Mouse (Mus musculus) liver, embryonic 13.5 days (tissue): ENCODE measurements around the gene Srrd. TPM values are rescaled to one million over a fixed set of nuclear protein-coding genes. Genes with fewer than 3 reads are reported as not detected.

Experiments
- ATAC-seq: fragments of 200-750 bp; cut with Nextera tagmentation; 2 replicates; pipeline ENCODE4 v1.8.0; 2017; ENCODE audit warnings: low read depth, mild to moderate bottlenecking, moderate number of reproducible peaks, moderate library complexity
- DNase-seq: peaks from one replicate; pipeline ENCODE4 v3.0.0; 2022
- H3K27ac ChIP-seq: fragments of 300-500 bp; sonication (generic); 2 replicates; pipeline ENCODE4 v1.5.1; 2015; ENCODE audit warnings: moderate library complexity, mild to moderate bottlenecking, inconsistent platforms
- H3K27me3 ChIP-seq: fragments of 300-500 bp; sonication (generic); 2 replicates; pipeline ENCODE4 v1.6.1; 2015; ENCODE audit warnings: mild to moderate bottlenecking, inconsistent platforms
- H3K36me3 ChIP-seq: fragments of 300-500 bp; sonication (generic); 2 replicates; pipeline ENCODE4 v1.6.1; 2015; ENCODE audit warnings: mild to moderate bottlenecking, inconsistent platforms
- H3K4me1 ChIP-seq: fragments of 300-500 bp; sonication (generic); replicated peaks from 2 replicates; pipeline ENCODE4 v1.6.1; 2015; ENCODE audit warnings: inconsistent platforms
- H3K4me2 ChIP-seq: fragments of 300-500 bp; sonication (generic); 2 replicates; pipeline ENCODE4 v1.6.1; 2015; ENCODE audit warnings: inconsistent platforms, mild to moderate bottlenecking, moderate library complexity
- H3K4me3 ChIP-seq: fragments of 300-500 bp; sonication (generic); replicated peaks from 2 replicates; pipeline ENCODE4 v1.5.1; 2015; ENCODE audit warnings: mild to moderate bottlenecking, inconsistent platforms
- H3K9ac ChIP-seq: fragments of 300-500 bp; sonication (generic); 2 replicates; pipeline ENCODE4 v1.6.1; 2015; ENCODE audit warnings: mild to moderate bottlenecking, inconsistent platforms
- H3K9me3 ChIP-seq: fragments of 300-500 bp; sonication (generic); replicated peaks from 2 replicates; pipeline ENCODE4 v1.6.1; 2016; ENCODE audit warnings: inconsistent platforms
- WGBS: fragments of 180-500 bp; shearing (Covaris S2); methylation state at CpG from one replicate; pipeline ENCODE4 v1.1.7; 2015; ENCODE audit not compliant: insufficient replicate concordance; 5-methylcytosine and 5-hydroxymethylcytosine counted together
- polyA plus RNA-seq: library from polyadenylated mRNA; unstranded; fragments of >200 nt; fragmentation: Nextera tagmentation; extraction: Ambion mirVana; gene quantifications from 2 replicates; pipeline ENCODE4 v1.2.1, GENCODE M21; 2015

Gene Srrd
- polyA plus RNA-seq, result 15.8 and 20.2 TPM in 2 replicates

DNA sequence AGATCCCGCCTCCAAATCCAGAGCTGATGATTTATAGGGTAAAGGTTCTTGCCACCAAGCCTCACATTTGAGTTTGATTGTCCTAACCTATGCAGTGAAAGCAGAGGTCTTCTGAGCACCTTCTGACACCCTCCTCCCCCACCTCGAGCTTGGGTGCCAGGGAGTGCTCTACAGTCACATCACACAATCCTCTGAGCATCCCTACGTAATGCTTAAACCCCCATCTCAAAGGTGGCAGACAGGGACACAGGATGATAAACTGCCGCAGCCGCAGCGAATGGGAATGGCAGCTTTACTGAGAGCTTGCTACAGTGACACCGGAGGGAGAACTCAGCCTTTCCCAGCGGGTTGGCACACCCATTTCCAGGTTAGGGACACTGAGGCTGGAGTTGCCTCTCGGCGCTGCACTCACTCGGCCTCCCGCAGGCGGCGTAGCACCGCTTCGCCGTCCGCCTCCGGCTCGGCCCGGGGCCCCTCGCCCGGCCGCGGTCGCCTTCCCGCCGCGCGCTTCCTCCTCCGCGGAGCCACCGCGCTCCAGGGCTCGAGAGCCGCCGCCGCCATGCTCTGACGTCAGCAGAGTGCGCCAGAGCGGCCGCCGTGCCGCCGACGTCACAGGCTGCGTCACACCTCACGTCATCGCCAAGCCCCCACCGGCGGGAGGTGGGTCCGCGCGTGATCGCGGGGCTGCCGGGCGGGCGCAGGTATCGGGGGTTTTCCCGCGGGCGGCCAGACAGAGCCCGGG, at the start of gene Srrd, which contains the start of gene Hps4:
Srrd (minus strand) TSS at position 578 of the 742 bp plus-strand sequence.
Hps4 (plus strand) TSS at position 621 of the 742 bp plus-strand sequence.
- Histone ChIP-seq H3K4me2 (peak within 1 kb of the TSS; percentile 74), H3K9ac (peak within 1 kb of the TSS; percentile 83), H3K4me3 (peak within 1 kb of the TSS; percentile 86), H3K27me3 (no peaks in the 10 kb centered on the region), H3K9me3 (no peaks in the 10 kb centered on the region), H3K4me1 (peaks cover 54% of the 10 kb centered on the region), H3K27ac (peak within 1 kb of the TSS; percentile 76), H3K36me3 (peaks cover 42% of the 10 kb centered on the region)
- ATAC-seq (peak; percentile 66), DNase-seq (peak; percentile 76)
- 3% methylated on average over 47 of the region's 64 CpGs for WGBS

DNA sequence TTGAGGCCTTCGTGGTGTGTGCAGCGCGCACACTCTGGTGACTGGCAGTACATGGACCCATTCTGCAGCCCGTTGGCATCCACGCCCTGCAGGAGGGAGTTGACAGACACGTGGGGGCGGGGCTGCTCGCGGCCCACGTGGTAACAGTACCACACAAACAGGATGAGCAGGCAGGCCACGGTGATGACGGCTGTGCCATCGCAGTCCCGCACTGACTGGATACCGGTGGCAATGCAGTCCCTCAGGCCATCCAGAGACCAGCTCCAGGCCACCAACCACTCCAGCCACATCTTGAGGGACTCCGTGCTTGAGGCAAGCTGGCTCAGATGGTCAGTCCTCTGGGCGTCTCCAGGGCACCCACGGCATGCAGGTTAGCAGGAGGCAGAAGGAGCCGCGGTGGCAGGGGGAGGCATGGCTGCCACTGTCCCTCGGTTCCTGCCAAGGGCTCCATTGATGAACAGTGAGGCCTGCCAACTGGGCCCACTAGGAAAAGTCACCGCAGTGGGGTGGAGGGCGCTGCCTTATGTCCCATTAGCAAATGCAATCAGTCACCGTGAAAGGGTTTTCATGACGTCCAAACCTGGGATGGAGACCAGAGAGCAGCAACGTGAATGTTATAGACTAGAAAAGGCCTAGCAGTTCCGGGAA, 49.0 kb upstream of the Srrd start:
- Histone ChIP-seq H3K4me1 (no peaks in the 10 kb centered on the region), H3K4me3 (no peak overlapping the region), H3K4me2 (no peak overlapping the region), H3K27me3 (peaks cover 61% of the 10 kb centered on the region), H3K9ac (no peak overlapping the region), H3K36me3 (no peaks in the 10 kb centered on the region), H3K27ac (no peak overlapping the region), H3K9me3 (no peaks in the 10 kb centered on the region)
- no peak for ATAC-seq
- 55% methylated on average over 27 of the region's 27 CpGs for WGBS
- no peak for DNase-seq

DNA sequence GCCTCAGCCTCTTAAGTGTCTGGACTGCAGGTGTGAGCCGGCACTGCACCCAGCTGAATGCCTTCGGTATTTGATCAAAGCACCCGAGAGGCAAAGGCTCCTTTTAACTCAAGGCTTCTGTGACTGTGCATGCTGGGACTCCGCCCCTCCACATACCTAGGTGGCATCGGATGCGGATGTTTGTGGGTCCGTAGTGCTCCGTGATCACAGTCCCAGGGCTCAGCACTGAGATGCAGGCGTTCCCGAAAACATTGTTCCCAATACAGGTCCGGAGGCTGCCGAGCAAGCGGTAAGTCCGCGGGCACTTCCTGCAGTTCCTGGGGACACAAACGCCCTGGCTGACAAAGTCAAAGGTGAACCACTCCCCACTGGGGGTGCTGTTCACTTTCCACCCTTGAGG, 48.2 kb upstream of the Srrd start:
- no peak overlapping the region for H3K4me3 ChIP-seq
- H3K9ac ChIP-seq, result no peak overlapping the region
- DNase-seq (no peak), ATAC-seq (no peak)
- 41% methylated on average over 16 of the region's 16 CpGs for WGBS
- H3K27ac ChIP-seq, result no peak overlapping the region
- H3K36me3 ChIP-seq, result no peaks in the 10 kb centered on the region
- peaks cover 5% of the 10 kb centered on the region for H3K4me1 ChIP-seq
- no peak overlapping the region for H3K4me2 ChIP-seq
- H3K27me3 ChIP-seq, result peaks cover 53% of the 10 kb centered on the region
- no peaks in the 10 kb centered on the region for H3K9me3 ChIP-seq

DNA sequence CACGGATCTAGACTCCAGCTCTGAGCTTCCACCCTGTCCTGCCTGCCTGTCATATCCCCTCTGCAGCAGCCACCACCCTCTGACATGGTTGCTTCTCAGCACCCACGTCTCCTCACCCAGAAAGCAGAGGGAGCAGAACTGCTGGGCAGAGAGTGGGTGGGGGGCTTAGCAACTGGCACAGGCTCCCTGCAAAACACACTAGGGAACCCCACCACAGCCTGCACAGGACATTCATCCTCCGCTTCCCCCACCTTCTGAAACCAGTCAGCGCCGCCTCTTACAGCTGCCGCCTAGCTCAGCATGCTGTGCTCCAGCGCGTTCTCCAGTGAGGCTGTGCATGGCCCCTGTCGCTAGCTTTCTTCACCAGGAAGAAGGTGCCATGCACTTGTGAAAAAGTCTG, 46.5 kb upstream of the Srrd start:
- H3K9me3 ChIP-seq, result no peaks in the 10 kb centered on the region
- ATAC-seq (no peak), DNase-seq (no peak)
- WGBS, result 76% methylated on average over 9 of the region's 9 CpGs
- H3K27ac ChIP-seq, result no peak overlapping the region
- peaks cover 20% of the 10 kb centered on the region for H3K4me1 ChIP-seq
- H3K36me3 ChIP-seq, result no peaks in the 10 kb centered on the region
- H3K27me3 ChIP-seq, result peaks cover 37% of the 10 kb centered on the region
- H3K9ac ChIP-seq, result no peak overlapping the region
- H3K4me2 ChIP-seq, result no peak overlapping the region
- H3K4me3 ChIP-seq, result no peak overlapping the region

DNA sequence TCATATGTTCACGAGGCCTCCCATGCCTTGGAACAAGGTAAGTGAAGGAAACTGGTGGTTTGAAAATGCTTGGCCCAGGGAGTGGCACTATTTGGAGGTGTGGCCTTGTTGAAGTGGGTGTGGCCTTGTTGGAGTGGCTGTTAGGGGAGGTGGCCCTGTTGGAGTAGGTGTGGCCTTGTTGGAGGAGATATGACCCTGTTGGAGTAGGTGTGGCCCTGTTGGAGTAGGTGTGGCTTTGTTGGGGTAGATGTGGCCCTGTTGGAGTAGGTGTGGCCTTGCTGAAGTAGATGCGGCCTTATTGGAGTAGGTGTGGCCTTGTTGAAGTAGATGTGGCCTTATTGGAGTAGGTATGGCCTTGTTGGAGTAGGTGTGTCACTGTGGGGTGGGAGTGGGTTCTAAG, 43.1 kb upstream of the Srrd start:
- peak overlapping the region; percentile 43 for H3K27ac ChIP-seq
- peak; percentile 77 for DNase-seq
- no peaks in the 10 kb centered on the region for H3K36me3 ChIP-seq
- no peak overlapping the region for H3K4me3 ChIP-seq
- H3K4me2 ChIP-seq, result no peak overlapping the region
- H3K9me3 ChIP-seq, result no peaks in the 10 kb centered on the region
- H3K9ac ChIP-seq, result no peak overlapping the region
- peaks cover 3% of the 10 kb centered on the region for H3K27me3 ChIP-seq
- ATAC-seq, result peak; percentile 90
- peaks cover 27% of the 10 kb centered on the region for H3K4me1 ChIP-seq
- WGBS, result 24% methylated on average over 2 of the region's 2 CpGs

DNA sequence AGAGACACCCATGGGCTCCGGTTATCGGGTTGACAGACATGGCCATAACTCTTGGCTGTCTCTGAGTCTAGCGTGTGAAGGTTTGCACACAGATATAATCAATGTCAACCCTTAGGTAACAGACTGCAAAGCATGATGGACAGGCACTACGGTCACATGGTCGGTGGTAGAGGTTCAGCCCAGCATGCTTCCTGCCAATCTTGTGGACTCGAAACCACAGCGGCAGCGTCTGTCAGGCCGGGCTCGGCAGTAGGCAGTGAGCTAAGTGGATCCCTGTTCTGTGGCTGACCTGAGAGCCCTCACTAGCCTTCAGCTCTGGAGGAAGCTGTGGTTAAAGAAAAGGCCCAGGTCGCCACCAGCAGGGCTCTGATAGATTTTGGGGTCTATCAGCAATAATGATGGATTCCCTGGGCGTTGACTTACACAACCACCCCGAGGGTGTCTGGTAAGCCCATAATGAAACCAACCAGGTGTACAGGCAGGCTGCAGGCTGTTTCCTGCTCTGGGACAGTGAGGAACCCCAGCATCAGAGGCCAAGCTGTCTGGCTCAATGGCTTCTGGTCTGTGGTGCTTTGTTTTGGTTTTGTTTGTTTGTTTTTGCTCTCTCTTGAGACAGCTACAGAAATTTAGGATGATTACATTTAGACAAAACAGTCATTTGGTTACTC, 42.1 kb upstream of the Srrd start:
- Histone ChIP-seq H3K27ac (0 out of 2 replicates have a peak overlapping the region, but pooled peaks have one; percentile 23), H3K4me1 (peaks cover 27% of the 10 kb centered on the region), H3K4me2 (no peak overlapping the region), H3K9me3 (no peaks in the 10 kb centered on the region), H3K36me3 (no peaks in the 10 kb centered on the region), H3K4me3 (no peak overlapping the region), H3K27me3 (no peaks in the 10 kb centered on the region), H3K9ac (no peak overlapping the region)
- ATAC-seq (no peak), DNase-seq (no peak)
- WGBS, result 22% methylated on average over 13 of the region's 13 CpGs

DNA sequence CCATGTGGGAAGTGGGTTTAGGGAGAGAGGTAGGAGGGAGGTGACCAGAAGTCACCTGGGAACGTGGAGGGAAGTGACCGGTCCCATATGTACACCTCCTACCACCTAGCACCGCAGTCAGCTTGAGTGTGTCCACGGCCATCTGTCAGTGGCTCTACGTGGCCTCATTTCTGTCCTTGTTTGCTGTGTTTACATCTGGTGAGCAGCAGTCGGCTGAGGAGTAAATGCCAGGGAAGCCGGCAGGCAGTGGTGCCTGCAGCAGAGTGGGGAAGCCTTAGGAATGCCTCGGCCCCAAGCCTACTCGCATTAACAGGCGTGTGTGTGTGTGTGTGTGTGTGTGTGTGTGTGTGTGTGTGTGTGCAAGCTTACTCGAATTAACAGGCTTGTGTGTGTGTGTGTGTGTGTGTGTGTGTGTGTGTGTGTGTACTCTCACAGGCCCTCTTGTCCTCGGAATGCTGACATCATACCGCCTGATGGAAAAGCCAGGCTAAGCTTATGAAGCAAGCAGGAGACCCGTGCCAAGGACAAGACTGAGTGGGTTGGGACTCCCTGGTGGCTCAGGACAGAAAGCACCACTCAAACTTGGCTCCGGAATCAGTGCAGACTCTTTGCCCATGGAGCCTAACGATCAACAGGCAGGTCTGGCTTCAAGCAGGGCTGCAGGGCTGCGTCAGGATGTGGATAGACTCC, 39.9 kb upstream of the Srrd start:
- Histone ChIP-seq H3K4me2 (no peak overlapping the region), H3K9me3 (no peaks in the 10 kb centered on the region), H3K9ac (no peak overlapping the region), H3K27me3 (no peaks in the 10 kb centered on the region), H3K4me1 (peaks cover 27% of the 10 kb centered on the region), H3K36me3 (peaks cover 8% of the 10 kb centered on the region), H3K27ac (no peak overlapping the region), H3K4me3 (no peak overlapping the region)
- no peak for DNase-seq
- 66% methylated on average over 16 of the region's 17 CpGs for WGBS
- ATAC-seq, result no peak

DNA sequence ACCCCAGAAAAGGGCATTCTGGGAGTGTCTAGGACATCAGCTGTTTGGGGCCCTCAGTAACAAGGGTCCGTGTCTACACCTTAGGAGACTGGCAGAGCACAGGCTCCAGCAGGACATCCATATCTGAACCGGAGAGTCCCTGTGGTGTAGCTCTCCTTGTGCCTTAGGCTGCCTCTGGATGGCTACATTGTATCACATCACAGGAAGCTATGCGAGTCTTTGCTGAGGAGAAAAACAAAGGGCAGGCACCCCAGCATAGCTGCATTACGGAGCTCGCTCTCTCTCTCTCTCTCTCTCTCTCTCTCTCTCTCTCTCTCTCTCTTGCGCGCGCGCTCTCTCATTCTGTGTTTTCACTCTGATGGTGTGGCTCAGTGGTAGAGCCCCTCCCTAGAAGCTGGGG, 39.2 kb upstream of the Srrd start:
- no peak for ATAC-seq

DNA sequence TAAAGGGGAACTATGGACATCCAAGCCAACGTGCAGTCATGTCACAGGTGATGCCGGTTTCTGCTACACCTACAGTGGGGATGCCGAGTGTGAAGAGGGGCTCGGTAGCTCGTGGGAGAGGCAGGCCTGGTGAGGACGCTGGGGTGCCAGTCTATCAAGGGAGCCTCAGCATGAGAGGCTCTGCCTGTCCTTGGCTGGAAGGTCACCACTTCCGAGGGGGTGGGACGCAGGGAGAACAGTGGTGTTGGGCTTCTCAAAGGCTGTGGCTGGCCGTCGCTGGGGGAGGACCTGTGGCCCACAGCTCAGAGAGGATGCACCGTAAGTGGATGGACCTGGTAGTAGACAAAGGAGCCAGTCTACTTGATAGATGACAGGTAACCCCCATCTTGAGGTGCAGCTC, 38.3 kb upstream of the Srrd start:
- no peak for DNase-seq
- Histone ChIP-seq H3K9me3 (no peaks in the 10 kb centered on the region), H3K4me3 (no peak overlapping the region), H3K9ac (no peak overlapping the region), H3K27ac (no peak overlapping the region), H3K4me2 (no peak overlapping the region), H3K36me3 (peaks cover 12% of the 10 kb centered on the region), H3K4me1 (peaks cover 24% of the 10 kb centered on the region), H3K27me3 (no peaks in the 10 kb centered on the region)
- WGBS, result 71% methylated on average over 11 of the region's 11 CpGs
- ATAC-seq, result no peak

More for the DNA sequence above, 39.2 kb upstream of the Srrd start:
- Histone ChIP-seq H3K9ac (no peak overlapping the region), H3K4me1 (peaks cover 27% of the 10 kb centered on the region), H3K27ac (no peak overlapping the region), H3K9me3 (no peaks in the 10 kb centered on the region), H3K36me3 (peaks cover 8% of the 10 kb centered on the region), H3K27me3 (no peaks in the 10 kb centered on the region), H3K4me2 (no peak overlapping the region), H3K4me3 (no peak overlapping the region)
- 65% methylated on average over 9 of the region's 9 CpGs for WGBS
- no peak for DNase-seq

DNA sequence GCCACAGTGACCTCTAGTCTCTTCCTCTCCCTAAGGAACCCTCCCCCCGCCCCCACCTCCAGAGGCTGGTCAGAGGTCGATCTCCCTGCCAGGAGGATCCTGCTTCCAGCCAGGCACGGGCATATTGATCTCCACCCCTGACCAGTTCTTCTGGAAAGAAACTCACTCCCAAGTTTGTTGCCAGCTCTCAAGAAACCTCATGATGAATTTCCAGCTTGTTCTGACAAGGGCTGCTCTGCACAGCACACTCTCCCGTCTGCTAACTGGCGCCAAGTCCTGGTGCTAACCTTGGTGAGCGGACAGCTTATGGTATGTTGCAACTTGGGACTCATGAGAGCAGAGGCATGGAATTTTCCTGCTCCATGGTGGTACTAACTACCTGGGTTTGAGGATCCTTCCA, 35.9 kb upstream of the Srrd start:
- no peaks in the 10 kb centered on the region for H3K27me3 ChIP-seq
- H3K36me3 ChIP-seq, result peaks cover 32% of the 10 kb centered on the region
- no peak overlapping the region for H3K9ac ChIP-seq
- DNase-seq (no peak), ATAC-seq (no peak)
- no peak overlapping the region for H3K27ac ChIP-seq
- peaks cover 9% of the 10 kb centered on the region for H3K4me1 ChIP-seq
- no peak overlapping the region for H3K4me3 ChIP-seq
- 70% methylated on average over 6 of the region's 6 CpGs for WGBS
- no peak overlapping the region for H3K4me2 ChIP-seq
- H3K9me3 ChIP-seq, result no peaks in the 10 kb centered on the region

DNA sequence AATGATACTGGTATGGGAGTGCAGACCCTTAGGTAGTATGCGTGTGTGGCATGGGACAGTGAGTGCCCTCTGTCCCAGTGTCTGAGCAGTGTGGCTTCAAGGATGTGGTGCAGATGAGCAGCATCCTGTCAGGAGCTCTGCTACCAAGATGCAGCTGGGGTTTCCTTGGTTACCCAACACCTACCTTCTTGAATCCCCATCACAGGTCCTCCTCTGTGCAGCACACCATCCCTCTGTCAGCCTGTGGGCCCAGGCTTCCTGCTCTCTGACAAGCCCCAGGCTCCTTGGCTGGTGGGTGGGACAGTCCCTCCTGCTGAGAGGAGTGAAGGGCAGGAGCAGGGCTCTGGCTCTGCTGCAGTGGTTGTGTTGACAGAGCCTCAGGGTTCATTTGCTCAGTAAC, 34.5 kb upstream of the Srrd start:
- Histone ChIP-seq H3K27me3 (no peaks in the 10 kb centered on the region), H3K27ac (no peak overlapping the region), H3K4me1 (peaks cover 6% of the 10 kb centered on the region; the same call in 1 of the 2 replicates), H3K4me2 (no peak overlapping the region), H3K36me3 (peaks cover 44% of the 10 kb centered on the region), H3K4me3 (no peak overlapping the region), H3K9me3 (no peaks in the 10 kb centered on the region), H3K9ac (no peak overlapping the region)
- ATAC-seq (no peak), DNase-seq (no peak)
- 82% methylated on average over 1 of the region's 1 CpGs for WGBS
